Mouse (Mus musculus): ENCODE data around the gene Stk38.

The Stk38 gene

GRCm38 (mm10) chr17:28926380-28926779 is 81.4 kb downstream of the Stk38 start:
- peak; percentile 77 for DNase-seq (ENCODE audit: low spot score)

GRCm38 (mm10) chr17:28924957-28925595 is 82.7 kb downstream of the Stk38 start:
- peak; percentile 22 for DNase-seq (ENCODE audit: low spot score)

- no peak for DNase-seq (ENCODE audit: low spot score)
Observed at GRCm38 (mm10) chr17:28922096-28922495, 85.7 kb downstream of the Stk38 start.

GRCm38 (mm10) chr17:28921086-28921485 is 86.7 kb downstream of the Stk38 start:
- DNase-seq (ENCODE audit: low spot score): no peak

All from urinary bladder, postnatal 14 days (tissue).